Mouse (Mus musculus) gastrocnemius, postnatal 14 days (tissue): ENCODE data around the gene Mat2a. TPM values are rescaled to one million over a fixed set of nuclear protein-coding genes. Genes with fewer than 3 reads are reported as not detected.
"Not testable (repeated sequence)": the region's sequence is repeated elsewhere in the genome, so short reads cannot be mapped to it uniquely, and the experiment has no call there.

Source experiments
- DNase-seq: peaks from one replicate; pipeline ENCODE4 v3.0.0; 2021; ENCODE audit warnings: mixed read lengths
- intact Hi-C: fragments of 180-260 bp; cut with DNase I; formaldehyde crosslinking; loops from one replicate; pipeline ENCODE4 v1.15.1; 2025; ENCODE audit warnings: low total_unique reads
- long read RNA-seq, 2 experiments: library from polyadenylated mRNA; stranded (forward); transcript quantifications; one replicate each; pipeline ENCODE4 v2.0.0; 2021
- total RNA-seq, 2 experiments: library from RNA; stranded (reverse); gene quantifications; 2 replicates each; pipeline ENCODE4 v1.2.3; 2021

Gene Mat2a
- total RNA-seq = 100 to 1,000 TPM; 202 to 277 TPM
- long read RNA-seq, experiment 1, transcript Mat2a-202 (8 exons, 3,387 nt) = minor isoform, 21 of 447 reads
- long read RNA-seq, experiment 1, transcript Mat2a-201 (9 exons, 2,804 nt) = major isoform, 403 of 447 reads
- long read RNA-seq, experiment 1, partial matches to known transcripts = 6 of 447 reads
- long read RNA-seq, experiment 1, other reads (novel, unspliced or antisense) = 15 of 447 reads
- long read RNA-seq, experiment 2, transcript Mat2a-202 (8 exons, 3,387 nt) = minor isoform, 27 of 439 reads
- long read RNA-seq, experiment 2, transcript Mat2a-201 (9 exons, 2,804 nt) = major isoform, 393 of 439 reads
- long read RNA-seq, experiment 2, partial matches to known transcripts = 16 of 439 reads
- long read RNA-seq, experiment 2, other reads (novel, unspliced or antisense) = 2 of 439 reads

GRCm38 (mm10) chr6:72439355-72440185 lies at the start of gene Mat2a:
Gene Mat2a, minus strand, starts transcription at chr6:72439558.
- DNase-seq = peak; percentile 94
- intact Hi-C loops = no loop called here

- intact Hi-C loops = no loop called here
- no peak for DNase-seq
Observed at GRCm38 (mm10) chr6:72488850-72489249, 49.5 kb upstream of the Mat2a start.

GRCm38 (mm10) chr6:72487282-72487681 lies 47.9 kb upstream of the Mat2a start:
- intact Hi-C loops = no loop called here

GRCm38 (mm10) chr6:72486307-72486706 lies 46.9 kb upstream of the Mat2a start:
- intact Hi-C loops = no loop called here

More at GRCm38 (mm10) chr6:72487282-72487681, 47.9 kb upstream of the Mat2a start:
- DNase-seq = no peak

GRCm38 (mm10) chr6:72484887-72485286 lies 45.5 kb upstream of the Mat2a start:
- DNase-seq = no peak
- intact Hi-C loops = no loop called here

More at GRCm38 (mm10) chr6:72486307-72486706, 46.9 kb upstream of the Mat2a start:
- DNase-seq = no peak

GRCm38 (mm10) chr6:72482156-72482555 lies 42.8 kb upstream of the Mat2a start:
- intact Hi-C loops = no loop called here
- no peak for DNase-seq

GRCm38 (mm10) chr6:72480422-72480702 lies 41.0 kb upstream of the Mat2a start:
- DNase-seq = no peak
- intact Hi-C loops = no loop called here

GRCm38 (mm10) chr6:72479645-72480421 lies 40.5 kb upstream of the Mat2a start:
- intact Hi-C loops = no loop called here
- no peak for DNase-seq

GRCm38 (mm10) chr6:72478691-72479090 lies 39.3 kb upstream of the Mat2a start:
- intact Hi-C loops, DNase-seq: not testable (repeated sequence)

GRCm38 (mm10) chr6:72477621-72478020 lies 38.3 kb upstream of the Mat2a start:
- peak; percentile 41 for DNase-seq

GRCm38 (mm10) chr6:72476836-72477235 lies 37.5 kb upstream of the Mat2a start:
- DNase-seq = no peak
- intact Hi-C loops = no loop called here

More at GRCm38 (mm10) chr6:72477621-72478020, 38.3 kb upstream of the Mat2a start:
- intact Hi-C loops = no loop called here

- intact Hi-C loops = no loop called here
- no peak for DNase-seq
Observed at GRCm38 (mm10) chr6:72475221-72475985, 36.0 kb upstream of the Mat2a start.

- intact Hi-C loops = no loop called here
- peak; percentile 81 for DNase-seq
Observed at GRCm38 (mm10) chr6:72473264-72474041, 34.1 kb upstream of the Mat2a start.

GRCm38 (mm10) chr6:72466171-72466570 lies 26.8 kb upstream of the Mat2a start:
- DNase-seq = no peak

GRCm38 (mm10) chr6:72465361-72466157 lies 26.2 kb upstream of the Mat2a start:
- peak; percentile 41 for DNase-seq
- intact Hi-C loops = no loop called here

More at GRCm38 (mm10) chr6:72466171-72466570, 26.8 kb upstream of the Mat2a start:
- intact Hi-C loops = no loop called here

GRCm38 (mm10) chr6:72462550-72463257 lies 23.3 kb upstream of the Mat2a start:
- DNase-seq, intact Hi-C loops: not testable (repeated sequence)
